Mouse (Mus musculus) MEL (cell line): Measurements from ENCODE around the gene Zfpm1. TPM values are rescaled to one million over a fixed set of nuclear protein-coding genes. Genes with fewer than 3 reads are reported as not detected.

Experiments used
- DNase-seq: peaks from one replicate; pipeline ENCODE4 v3.0.0; 2011; ENCODE audit warnings: low read depth, low spot score
- H3K27ac ChIP-seq: 2 replicates; pipeline ENCODE4 v1.5.1; 2012; ENCODE audit warnings: low read depth, mild to moderate bottlenecking, control low read depth, low read length, moderate library complexity; ENCODE audit not compliant: control insufficient read depth
- H3K27me3 ChIP-seq, 2 experiments: fragments of 150-350 bp in 1 of 2; sonication (generic) in 1 of 2; 2 replicates each; pipeline ENCODE4 v1.6.1; 2012; ENCODE audit warnings: low read length in 2 of 2, mild to moderate bottlenecking in 2 of 2, improper control_type of control experiment in 1 of 2, moderate library complexity in 1 of 2; ENCODE audit not compliant: insufficient read depth in 2 of 2, control insufficient read depth in 1 of 2
- H3K36me3 ChIP-seq, 2 experiments: 2 replicates each; pipeline ENCODE4 v1.6.1; 2012 to 2014; ENCODE audit warnings: low read length in 2 of 2, improper control_type of control experiment in 1 of 2, inconsistent platforms in 1 of 2, mild to moderate bottlenecking in 1 of 2; ENCODE audit not compliant: insufficient read depth in 2 of 2, control insufficient read depth in 1 of 2
- H3K4me1 ChIP-seq, 2 experiments: fragments of 150-350 bp in 1 of 2; sonication (generic) in 1 of 2; 2 replicates each; pipeline ENCODE4 v1.6.1; 2012; ENCODE audit warnings: low read length in 2 of 2, improper control_type of control experiment in 1 of 2, mild to moderate bottlenecking in 1 of 2; ENCODE audit not compliant: insufficient read depth in 2 of 2, control insufficient read depth in 1 of 2
- H3K4me3 ChIP-seq, 2 experiments: fragments of 150-350 bp in 1 of 2; sonication (generic) in 1 of 2; 2 replicates each; pipeline ENCODE4 v1.5.1; 2012; ENCODE audit warnings: low read depth in 2 of 2, low read length in 2 of 2, mild to moderate bottlenecking in 2 of 2, moderate library complexity in 2 of 2, control low read depth in 1 of 2, improper control_type of control experiment in 1 of 2; ENCODE audit not compliant: control insufficient read depth in 1 of 2, insufficient read depth in 1 of 2
- H3K79me2 ChIP-seq: 2 replicates; pipeline ENCODE4 v1.6.1; 2012; ENCODE audit warnings: mild to moderate bottlenecking, low read length, moderate library complexity; ENCODE audit not compliant: control insufficient read depth, poor library complexity, insufficient read depth
- H3K9ac ChIP-seq: 2 replicates; pipeline ENCODE4 v1.6.1; 2012; ENCODE audit warnings: low read depth, mild to moderate bottlenecking, control low read depth, low read length, moderate library complexity; ENCODE audit not compliant: control insufficient read depth, poor library complexity, severe bottlenecking
- H3K9me3 ChIP-seq: fragments of 150-350 bp; sonication (generic); replicated peaks from 2 replicates; pipeline ENCODE4 v1.6.1; 2012; ENCODE audit warnings: mild to moderate bottlenecking, low read length, improper control_type of control experiment, moderate library complexity; ENCODE audit not compliant: insufficient read depth
- BHLHE40 ChIP-seq: IDR thresholded peaks from 2 replicates; pipeline ENCODE4 v1.6.1; 2012; ENCODE audit warnings: low read depth, mild to moderate bottlenecking, inconsistent platforms, low read length, improper control_type of control experiment, borderline replicate concordance
- CHD1 ChIP-seq: IDR thresholded peaks from 2 replicates; pipeline ENCODE4 v1.6.1; 2012; ENCODE audit warnings: low read depth, mild to moderate bottlenecking, inconsistent platforms, low read length, improper control_type of control experiment
- CTCF ChIP-seq, 3 experiments: IDR thresholded peaks in 2 of 3; conservative IDR thresholded peaks in 1 of 3; 2 replicates each; pipeline ENCODE4 v1.5.1; 2011 to 2012; ENCODE audit warnings: low read length in 3 of 3, low read depth in 2 of 3, mild to moderate bottlenecking in 2 of 3, improper control_type of control experiment in 1 of 3, inconsistent platforms in 1 of 3, mixed read lengths in 1 of 3, moderate library complexity in 1 of 3; ENCODE audit not compliant: control insufficient read depth in 1 of 3, insufficient read depth in 1 of 3, poor library complexity in 1 of 3, severe bottlenecking in 1 of 3
- E2F4 ChIP-seq: IDR thresholded peaks from 2 replicates; pipeline ENCODE4 v1.6.1; 2011; ENCODE audit warnings: low read depth, low read length, improper control_type of control experiment, borderline replicate concordance
- ELF1 ChIP-seq: IDR thresholded peaks from 2 replicates; pipeline ENCODE4 v1.6.1; 2014; ENCODE audit warnings: low read depth, mild to moderate bottlenecking, inconsistent platforms, low read length, improper control_type of control experiment, moderate library complexity
- ETS1 ChIP-seq: IDR thresholded peaks from 2 replicates; pipeline ENCODE4 v1.6.1; 2012; ENCODE audit warnings: low read depth, mild to moderate bottlenecking, inconsistent platforms, low read length, improper control_type of control experiment, moderate library complexity
- GABPA ChIP-seq: IDR thresholded peaks from 2 replicates; pipeline ENCODE4 v1.6.1; 2012; ENCODE audit warnings: low read depth, mild to moderate bottlenecking, inconsistent platforms, low read length, improper control_type of control experiment, moderate library complexity
- HCFC1 ChIP-seq: IDR thresholded peaks from 2 replicates; pipeline ENCODE4 v1.6.1; 2012; ENCODE audit warnings: low read depth, mild to moderate bottlenecking, inconsistent platforms, low read length, improper control_type of control experiment, moderate library complexity
- JUND ChIP-seq: IDR thresholded peaks from 2 replicates; pipeline ENCODE4 v1.6.1; 2011; ENCODE audit warnings: low read depth, mild to moderate bottlenecking, improper control_type of control experiment, low read length
- MAFK ChIP-seq: IDR thresholded peaks from 2 replicates; pipeline ENCODE4 v1.6.1; 2011; ENCODE audit warnings: low read depth, mild to moderate bottlenecking, low read length, improper control_type of control experiment, borderline replicate concordance
- MAX ChIP-seq: IDR thresholded peaks from 2 replicates; pipeline ENCODE4 v1.6.1; 2011; ENCODE audit warnings: low read length, improper control_type of control experiment
- MAZ ChIP-seq: IDR thresholded peaks from 2 replicates; pipeline ENCODE4 v1.6.1; 2012; ENCODE audit warnings: low read depth, mild to moderate bottlenecking, inconsistent platforms, low read length, improper control_type of control experiment
- MXI1 ChIP-seq: IDR thresholded peaks from 2 replicates; pipeline ENCODE4 v1.6.1; 2011; ENCODE audit warnings: mild to moderate bottlenecking, low read depth, low read length, improper control_type of control experiment
- MYB ChIP-seq: IDR thresholded peaks from 2 replicates; pipeline ENCODE4 v1.6.1; 2011; ENCODE audit warnings: mild to moderate bottlenecking, low read depth, low read length, improper control_type of control experiment
- MYC ChIP-seq: IDR thresholded peaks from 2 replicates; pipeline ENCODE4 v1.6.1; 2011; ENCODE audit warnings: low read depth, mild to moderate bottlenecking, low read length, improper control_type of control experiment, moderate library complexity
- NELFE ChIP-seq: IDR thresholded peaks from 2 replicates; pipeline ENCODE4 v1.6.1; 2011; ENCODE audit warnings: low read depth, low read length, improper control_type of control experiment
- NRF1 ChIP-seq: IDR thresholded peaks from 2 replicates; pipeline ENCODE4 v1.6.1; 2014; ENCODE audit warnings: low read depth, mild to moderate bottlenecking, inconsistent platforms, low read length, improper control_type of control experiment, moderate library complexity; ENCODE audit not compliant: poor library complexity, insufficient read depth, severe bottlenecking
- POLR2AphosphoS2 ChIP-seq: IDR thresholded peaks from 2 replicates; pipeline ENCODE4 v1.6.1; 2011; ENCODE audit warnings: low read length, improper control_type of control experiment
- POLR2AphosphoS5 ChIP-seq: IDR thresholded peaks from 2 replicates; pipeline ENCODE4 v1.6.1; 2012; ENCODE audit warnings: low read depth, borderline replicate concordance, mild to moderate bottlenecking, inconsistent platforms, low read length, moderate library complexity, mixed read lengths
- SIN3A ChIP-seq: IDR thresholded peaks from 2 replicates; pipeline ENCODE4 v1.6.1; 2012; ENCODE audit warnings: low read length, improper control_type of control experiment, inconsistent platforms
- TAL1 ChIP-seq: IDR thresholded peaks from 2 replicates; pipeline ENCODE4 v1.6.1; 2012; ENCODE audit warnings: mild to moderate bottlenecking, inconsistent platforms, low read length, moderate library complexity, mixed read lengths
- TCF12 ChIP-seq: IDR thresholded peaks from 2 replicates; pipeline ENCODE4 v1.6.1; 2014; ENCODE audit warnings: low read depth, mild to moderate bottlenecking, inconsistent platforms, low read length, improper control_type of control experiment, moderate library complexity
- UBTF ChIP-seq: IDR thresholded peaks from 2 replicates; pipeline ENCODE4 v1.6.1; 2012; ENCODE audit warnings: low read depth, mild to moderate bottlenecking, inconsistent platforms, low read length, improper control_type of control experiment, moderate library complexity, borderline replicate concordance; ENCODE audit not compliant: insufficient read depth
- USF1 ChIP-seq: IDR thresholded peaks from 2 replicates; pipeline ENCODE4 v1.6.1; 2014; ENCODE audit warnings: low read depth, mild to moderate bottlenecking, inconsistent platforms, low read length, improper control_type of control experiment, moderate library complexity
- USF2 ChIP-seq, 2 experiments: IDR thresholded peaks; 2 replicates each; pipeline ENCODE4 v1.6.1; 2011 to 2012; ENCODE audit warnings: improper control_type of control experiment in 2 of 2, low read length in 2 of 2, borderline replicate concordance in 1 of 2, inconsistent platforms in 1 of 2, low read depth in 1 of 2, mild to moderate bottlenecking in 1 of 2; ENCODE audit not compliant: insufficient read depth in 1 of 2
- ZC3H11A ChIP-seq: IDR thresholded peaks from 2 replicates; pipeline ENCODE4 v1.6.1; 2012; ENCODE audit warnings: low read depth, mild to moderate bottlenecking, inconsistent platforms, low read length, improper control_type of control experiment
- ZKSCAN1 ChIP-seq: IDR thresholded peaks from 2 replicates; pipeline ENCODE4 v1.6.1; 2012; ENCODE audit warnings: low read depth, mild to moderate bottlenecking, inconsistent platforms, low read length, improper control_type of control experiment, moderate library complexity
- ZMIZ1 ChIP-seq: IDR thresholded peaks from 2 replicates; pipeline ENCODE4 v1.6.1; 2012; ENCODE audit warnings: low read depth, mild to moderate bottlenecking, inconsistent platforms, low read length, improper control_type of control experiment, moderate library complexity
- ZNF384 ChIP-seq: IDR thresholded peaks from 2 replicates; pipeline ENCODE4 v1.6.1; 2012; ENCODE audit warnings: low read depth, mild to moderate bottlenecking, inconsistent platforms, low read length, improper control_type of control experiment
- polyA plus RNA-seq, 2 experiments: library from polyadenylated mRNA; stranded (reverse) in 1 of 2; unstranded in 1 of 2; fragments of >175 nt in 1 of 2; fragments of >200 nt in 1 of 2; gene quantifications; 2 replicates each; pipeline versions ENCODE4 v1.2.1 to v1.2.4; 2012; ENCODE audit warnings: low replicate concordance in 2 of 2, low read depth in 1 of 2; ENCODE audit not compliant: insufficient read length in 2 of 2, insufficient read depth in 1 of 2, missing spikeins in 1 of 2
- total RNA-seq: library from RNA; depleted of rRNA; stranded (reverse); fragments of 300-350 nt; gene quantifications from 2 replicates; pipeline ENCODE4 v1.2.3, GENCODE M21; 2012

Zfpm1 gene
- total and polyA plus RNA-seq, 3 experiments = 133 to 343 (median 260) TPM

GRCm38 (mm10) chr8:122317918-122318475 lies 36.1 kb downstream of the Zfpm1 start:
- H3K27ac ChIP-seq = peak overlapping the region; percentile 98
- no peaks in the 10 kb centered on the region for H3K27me3 ChIP-seq
- H3K4me1 ChIP-seq = peaks cover 43 to 90% of the 10 kb centered on the region in 2 experiments
- TF ChIP-seq MAX (no peak), NRF1 (no peak), TCF12 (no peak), MAFK (no peak), USF2 (IDR thresholded peaks at IDR 0.05; ENCODE audit: borderline replicate concordance in 1 of 2, insufficient read depth in 1 of 2, low read depth in 1 of 2, low read length in 2 of 2) (no peak), MYC (no peak), ZC3H11A (no peak), USF1 (no peak), ELF1 (no peak), E2F4 (no peak)
- no peaks in the 10 kb centered on the region for H3K9me3 ChIP-seq
- DNase-seq = no peak
- peak overlapping the region; percentile 57 for H3K9ac ChIP-seq
- peaks cover 11% of the 10 kb centered on the region for H3K79me2 ChIP-seq
- peaks cover 11 to 84% of the 10 kb centered on the region in 2 experiments for H3K36me3 ChIP-seq
- no peak overlapping the region for H3K4me3 ChIP-seq

- no peak overlapping the region for H3K4me3 ChIP-seq
- H3K36me3 ChIP-seq = peaks cover 11 to 84% of the 10 kb centered on the region in 2 experiments
- H3K4me1 ChIP-seq = peaks cover 41 to 88% of the 10 kb centered on the region in 2 experiments
- H3K79me2 ChIP-seq = peaks cover 11% of the 10 kb centered on the region
- H3K9me3 ChIP-seq = no peaks in the 10 kb centered on the region
- H3K27ac ChIP-seq = peak overlapping the region; percentile 98
- peak overlapping the region; percentile 62 for H3K9ac ChIP-seq
- no peaks in the 10 kb centered on the region for H3K27me3 ChIP-seq
- DNase-seq = peak; percentile 68
- TF ChIP-seq MAX (no peak), CHD1 (no peak), ZNF384 (no peak), MAZ (peak; percentile 95), CTCF (IDR thresholded peaks at IDR 0.05 in 2 of 3, conservative IDR thresholded peaks at IDR 0.05 in 1 of 3; ENCODE audit: control insufficient read depth in 1 of 3, insufficient read depth in 1 of 3, low read depth in 2 of 3, low read length in 3 of 3, poor library complexity in 1 of 3, severe bottlenecking in 1 of 3) (no peak), POLR2AphosphoS2 (no peak; the same call in 1 of the 2 replicates), USF1 (no peak), NELFE (no peak), ZMIZ1 (no peak), POLR2AphosphoS5 (no peak), GABPA (no peak), TAL1 (peak; percentile 63), ETS1 (peak; percentile 92), UBTF (peak; percentile 46; the same call in 1 of the 2 replicates), HCFC1 (no peak), BHLHE40 (no peak), JUND (no peak; the same call in 1 of the 2 replicates), NRF1 (no peak), MYC (no peak), ZKSCAN1 (no peak), MYB (0 out of 2 replicates have a peak, but pooled peaks have one; percentile 47), MXI1 (peak; percentile 37; the same call in 1 of the 2 replicates), SIN3A (peak; percentile 91), ZC3H11A (no peak)
Measured at GRCm38 (mm10) chr8:122319045-122319707, 37.2 kb downstream of the Zfpm1 start.
